Mouse (Mus musculus) cerebellum, adult 11-12 months (tissue): Measurements from ENCODE around the gene Vmn1r22.
"Not testable (repeated sequence)": the region's sequence is repeated elsewhere in the genome, so short reads cannot be mapped to it uniquely, and the experiment has no call there.

ENCODE experiments used
- DNase-seq: peaks from one replicate; pipeline ENCODE4 v3.0.0; 2022

The Vmn1r22 gene

GRCm38 (mm10) chr6:57907928-57908327 lies at the start of gene Vmn1r22:
Gene Vmn1r22 (minus strand): TSS chr6:57908028.
- no peak for DNase-seq

DNA sequence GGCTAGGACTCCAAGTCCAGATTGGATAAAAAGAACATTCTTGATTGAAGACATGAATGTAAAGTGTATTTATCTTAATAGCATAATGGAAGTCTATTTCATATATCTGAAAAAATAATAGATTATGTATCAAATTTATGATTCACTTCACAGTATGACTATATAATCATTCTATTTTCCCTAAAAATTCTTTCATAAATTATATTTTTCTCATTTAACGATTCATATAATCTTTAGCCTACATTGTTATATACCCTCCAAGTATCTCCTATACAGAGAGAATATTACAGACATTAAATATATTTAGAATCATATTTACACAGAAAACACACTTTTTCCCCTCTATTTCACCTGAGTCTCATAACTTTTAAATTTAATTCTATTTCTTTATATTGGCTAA lies 18.9 kb upstream of the Vmn1r22 start, which contains the start of gene Vmn1r23:
Gene Vmn1r23, minus strand, starts transcription at position 101 of the 400 bp plus-strand sequence.
- no peak for DNase-seq

DNA sequence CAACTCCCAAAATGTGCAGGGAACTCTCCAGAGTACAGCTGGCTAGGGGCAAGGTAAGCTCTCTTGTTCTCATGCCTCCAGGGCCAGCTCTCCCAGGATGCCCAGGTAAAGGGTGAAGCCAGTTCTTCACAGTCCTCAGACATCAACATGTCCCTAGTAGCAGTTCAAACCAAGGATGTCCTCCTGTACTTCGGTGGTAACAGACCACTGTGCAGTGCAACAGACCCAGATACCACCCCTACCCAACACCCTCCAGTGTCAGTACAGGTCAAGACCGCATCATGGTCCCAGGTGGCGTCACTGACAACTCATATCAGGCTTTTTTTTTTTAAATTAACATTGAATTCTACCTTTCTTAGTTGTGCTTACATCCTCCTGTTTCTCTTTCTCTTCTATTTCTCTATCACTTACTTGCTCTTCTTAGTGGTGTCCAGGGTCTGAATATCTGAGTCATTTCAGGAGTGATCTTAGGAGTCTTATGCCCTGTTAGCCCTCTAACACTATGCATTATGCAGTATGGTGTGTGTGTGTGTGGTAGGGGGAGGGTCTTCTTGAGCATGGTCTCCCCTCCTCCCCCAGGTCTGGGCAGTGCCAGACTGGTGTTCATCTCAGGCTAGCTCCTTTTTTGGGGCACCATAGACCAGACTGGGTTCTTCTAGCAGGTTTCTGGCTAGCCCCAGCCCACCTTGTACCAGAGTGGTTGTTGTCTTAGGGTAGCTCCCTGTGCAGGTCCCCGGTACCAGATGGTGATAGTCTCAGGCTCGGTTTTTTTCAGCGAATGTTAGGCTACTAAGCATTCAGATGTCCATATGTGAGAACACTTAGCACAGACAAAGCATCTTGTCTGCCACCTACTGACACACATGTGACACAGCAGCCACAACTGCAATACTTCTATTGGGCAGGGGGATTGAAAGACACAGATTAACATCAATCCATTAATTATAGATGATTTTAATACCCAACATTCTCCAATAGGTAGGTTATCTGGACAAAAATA lies 48.5 kb downstream of the Vmn1r22 start:
- DNase-seq = no peak

DNA sequence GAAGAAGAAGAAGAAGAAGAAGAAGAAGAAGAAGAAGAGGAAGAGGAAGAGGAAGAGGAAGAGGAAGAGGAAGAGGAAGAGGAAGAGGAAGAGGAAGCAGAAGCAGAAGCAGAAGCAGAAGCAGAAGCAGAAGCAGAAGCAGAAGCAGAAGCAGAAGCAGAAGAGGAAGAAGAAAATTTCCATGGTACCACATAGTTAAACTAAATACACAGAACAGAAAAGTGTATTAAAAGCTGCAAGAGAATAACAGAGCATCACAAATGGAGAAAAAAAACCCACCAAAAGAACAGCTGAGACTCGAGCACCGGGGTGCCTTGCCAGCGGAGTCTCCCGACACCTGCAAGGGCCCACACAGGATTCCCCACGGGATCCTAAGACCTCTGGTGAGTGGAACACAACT lies 56.7 kb downstream of the Vmn1r22 start:
- not testable (repeated sequence) for DNase-seq

- no peak for DNase-seq
These were observed 57.5 kb downstream of the Vmn1r22 start, which contains the start of gene Vmn1r21 for GRCm38 (mm10) chr6:57850286-57850685. Gene Vmn1r21 (minus strand): TSS chr6:57850343.
